Comparison of ENCODE assay signal across 12 mouse cellular contexts in genomic region chr19:23958925-23959324, GRCm38 (mm10).
A peak's percentile ranks its signal among the peaks of the same experiment; 100 is the strongest.
DNase-seq lines count a peak whose midpoint lies in the region; ATAC-seq and TF ChIP-seq lines count a peak whose summit lies in the region.
"Had no signal": no experiment of that assay in that cellular context is flagged by ENCODE, and none has a peak within 500 bp of the region (broad histone marks: within the 10 kb centered on the region; RNA-seq: fewer than 3 reads in every experiment).

No protein-coding gene starts in this region.

- no peak overlapping the region for H3K27ac ChIP-seq in left cerebral cortex, adult 2 months
- no peak overlapping the region for H3K27ac ChIP-seq in limb, embryonic 13.5 days
- no peak overlapping the region for H3K27ac ChIP-seq in liver, embryonic 12.5 days
- H3K27ac ChIP-seq: liver, embryonic 14.5 days had no signal

- H3K4me3 ChIP-seq in left cerebral cortex, adult 2 months = no peak overlapping the region
- H3K4me3 ChIP-seq in limb, embryonic 13.5 days = no peak overlapping the region
- H3K4me3 ChIP-seq in liver, embryonic 12.5 days = no peak overlapping the region
- H3K4me3 ChIP-seq: heart, embryonic 15.5 days had no signal

- TF ChIP-seq CTCF in left cerebral cortex, adult 2 months (IDR thresholded peaks at IDR 0.05) = peak; percentile 59

- 0 out of 2 replicates have a peak, but pooled peaks cover 3% of the 10 kb centered on the region for H3K27me3 ChIP-seq in limb, embryonic 13.5 days
- no peaks in the 10 kb centered on the region for H3K27me3 ChIP-seq in liver, embryonic 12.5 days (replicated peaks)
- H3K27me3 ChIP-seq: heart, embryonic 15.5 days had no signal

- WGBS in limb, embryonic 13.5 days = 19% methylated on average over 6 of the region's 6 CpGs
- 48% methylated on average over 6 of the region's 6 CpGs for WGBS in liver, embryonic 12.5 days (ENCODE audit: insufficient replicate concordance)

- peak; percentile 31 to 47 for DNase-seq in cerebellum, postnatal 14 days
- no peak for DNase-seq in cerebellum, adult 9-11 months
- DNase-seq in left cerebral cortex, adult 2 months (ENCODE audit: extremely low spot score in 1 of 2, low spot score in 2 of 2) = no peak
- no peak for DNase-seq in left cerebral cortex, postnatal 10 days (ENCODE audit: extremely low spot score in 1 of 2, low spot score in 2 of 2)
- DNase-seq in ZHBTc4 (ENCODE audit: low read depth, low spot score) = peak; percentile 62
- no peak for DNase-seq in frontal cortex, postnatal 25 days (ENCODE audit: low spot score in 2 of 2)
- DNase-seq: adrenal gland, adult 8-10 months; right cerebral cortex, postnatal 14 days had no signal

- H3K9ac ChIP-seq in limb, embryonic 13.5 days = no peak overlapping the region
- no peak overlapping the region for H3K9ac ChIP-seq in liver, embryonic 12.5 days
- H3K9ac ChIP-seq: heart, embryonic 15.5 days; liver, embryonic 14.5 days had no signal

- intact Hi-C loops in left cerebral cortex, adult 2 months (cut with DNase I) = loop anchor here (1.0 kb wide), 1 partner anchor 201 kb away; the partner anchor contains the start of gene Apba1
- intact Hi-C loops in left cerebral cortex, postnatal 10 days (cut with DNase I) = no loop called here

- H3K4me2 ChIP-seq in limb, embryonic 13.5 days (replicated peaks) = no peak overlapping the region
- H3K4me2 ChIP-seq in liver, embryonic 12.5 days = no peak overlapping the region
- H3K4me2 ChIP-seq: heart, embryonic 15.5 days had no signal

- 0 out of 2 replicates have a peak, but pooled peaks cover 3% of the 10 kb centered on the region for H3K9me3 ChIP-seq in limb, embryonic 13.5 days
- H3K9me3 ChIP-seq in liver, embryonic 12.5 days (replicated peaks) = no peaks in the 10 kb centered on the region
- H3K9me3 ChIP-seq: heart, embryonic 15.5 days had no signal

- peak; percentile 34; the same call in 1 of the 2 replicates for ATAC-seq in limb, embryonic 13.5 days (ENCODE audit: low FRiP score, low read depth)
- ATAC-seq in liver, embryonic 12.5 days = no peak

- H3K36me3 ChIP-seq in limb, embryonic 13.5 days = no peaks in the 10 kb centered on the region
- H3K36me3 ChIP-seq in liver, embryonic 12.5 days = no peaks in the 10 kb centered on the region
- H3K36me3 ChIP-seq: heart, embryonic 15.5 days had no signal

- peaks cover 11% of the 10 kb centered on the region for H3K4me1 ChIP-seq in limb, embryonic 13.5 days
- no peaks in the 10 kb centered on the region for H3K4me1 ChIP-seq in liver, embryonic 12.5 days

Comparison
In these comparisons a context has a peak if more than half of its experiments do, and no peak if none do; other contexts are left out.
1. DNase-seq: peak in cerebellum, postnatal 14 days (2 of 2) and ZHBTc4 (single experiment); none in cerebellum, adult 9-11 months (single experiment), left cerebral cortex, adult 2 months (0 of 2), left cerebral cortex, postnatal 10 days (0 of 2) and frontal cortex, postnatal 25 days (0 of 2).